Mouse (Mus musculus) olfactory bulb, adult 2 months (tissue): ENCODE results near the gene Casz1. TPM values are rescaled to one million over a fixed set of nuclear protein-coding genes. Genes with fewer than 3 reads are reported as not detected.
A peak's percentile ranks its signal among the peaks of the same experiment; 100 is the strongest.

Source experiments
- H3K27ac ChIP-seq: fragments of 200-500 bp; 2 replicates; pipeline ENCODE4 v1.5.1; 2012; ENCODE audit warnings: low read depth, low read length; ENCODE audit not compliant: insufficient read depth
- H3K4me1 ChIP-seq: fragments of 200-500 bp; 2 replicates; pipeline ENCODE4 v1.6.1; 2012; ENCODE audit warnings: low read length; ENCODE audit not compliant: control insufficient read depth, insufficient read depth
- H3K4me3 ChIP-seq: fragments of 200-500 bp; 2 replicates; pipeline ENCODE4 v1.5.1; 2012; ENCODE audit warnings: mild to moderate bottlenecking, low read depth, low read length, moderate library complexity; ENCODE audit not compliant: insufficient read depth
- CTCF ChIP-seq: fragments of 200-500 bp; IDR thresholded peaks from 2 replicates; pipeline ENCODE4 v1.5.1; 2012; ENCODE audit warnings: low read depth, mild to moderate bottlenecking, low read length, moderate library complexity; ENCODE audit not compliant: insufficient read depth
- POLR2A ChIP-seq: fragments of 200-500 bp; IDR thresholded peaks from 2 replicates; pipeline ENCODE4 v1.6.1; 2012; ENCODE audit warnings: mild to moderate bottlenecking, low read depth, low read length, moderate library complexity; ENCODE audit not compliant: insufficient read depth
- whole genome bisulfite sequencing: fragments of 180-500 bp; shearing (Covaris S2); methylation state at CpG from one replicate; pipeline ENCODE4 v1.1.7; 2018; 5-methylcytosine and 5-hydroxymethylcytosine counted together
- polyA plus RNA-seq: library from polyadenylated mRNA; stranded (reverse); fragments of >200 nt; gene quantifications from 2 replicates; pipeline ENCODE4 v1.2.4, GENCODE M21; 2012; ENCODE audit warnings: low replicate concordance; ENCODE audit not compliant: missing spikeins, insufficient read depth, insufficient read length

Casz1 gene
- polyA plus RNA-seq, 1 experiment: not detected

DNA sequence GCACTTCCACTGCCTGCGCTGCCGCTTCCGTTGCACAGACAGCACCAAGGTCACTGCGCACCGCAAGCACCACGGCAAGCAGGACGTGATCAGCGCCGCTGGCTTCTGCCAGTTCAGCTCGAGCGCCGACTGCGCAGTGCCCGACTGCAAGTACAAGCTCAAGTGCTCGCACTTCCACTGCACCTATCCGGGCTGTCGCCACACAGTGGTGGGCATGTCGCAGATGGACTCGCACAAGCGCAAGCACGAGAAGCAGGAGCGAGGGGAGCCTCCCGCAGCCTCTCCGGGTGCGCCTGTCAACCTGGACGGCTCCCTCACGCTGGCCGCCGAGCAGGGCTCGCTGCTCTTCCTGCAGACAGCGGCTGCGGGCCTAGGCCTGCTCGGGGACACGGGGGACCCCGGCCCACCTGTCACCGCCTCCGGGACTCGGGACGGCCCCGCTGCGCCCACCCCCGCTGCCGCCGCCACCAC is 147.6 kb downstream of the Casz1 start:
- Histone ChIP-seq H3K4me1 (peaks cover 43% of the 10 kb centered on the region), H3K4me3 (peak overlapping the region; percentile 47), H3K27ac (no peak overlapping the region)
- 7% methylated on average over 42 of the region's 44 CpGs for WGBS
- TF ChIP-seq CTCF: no peak

DNA sequence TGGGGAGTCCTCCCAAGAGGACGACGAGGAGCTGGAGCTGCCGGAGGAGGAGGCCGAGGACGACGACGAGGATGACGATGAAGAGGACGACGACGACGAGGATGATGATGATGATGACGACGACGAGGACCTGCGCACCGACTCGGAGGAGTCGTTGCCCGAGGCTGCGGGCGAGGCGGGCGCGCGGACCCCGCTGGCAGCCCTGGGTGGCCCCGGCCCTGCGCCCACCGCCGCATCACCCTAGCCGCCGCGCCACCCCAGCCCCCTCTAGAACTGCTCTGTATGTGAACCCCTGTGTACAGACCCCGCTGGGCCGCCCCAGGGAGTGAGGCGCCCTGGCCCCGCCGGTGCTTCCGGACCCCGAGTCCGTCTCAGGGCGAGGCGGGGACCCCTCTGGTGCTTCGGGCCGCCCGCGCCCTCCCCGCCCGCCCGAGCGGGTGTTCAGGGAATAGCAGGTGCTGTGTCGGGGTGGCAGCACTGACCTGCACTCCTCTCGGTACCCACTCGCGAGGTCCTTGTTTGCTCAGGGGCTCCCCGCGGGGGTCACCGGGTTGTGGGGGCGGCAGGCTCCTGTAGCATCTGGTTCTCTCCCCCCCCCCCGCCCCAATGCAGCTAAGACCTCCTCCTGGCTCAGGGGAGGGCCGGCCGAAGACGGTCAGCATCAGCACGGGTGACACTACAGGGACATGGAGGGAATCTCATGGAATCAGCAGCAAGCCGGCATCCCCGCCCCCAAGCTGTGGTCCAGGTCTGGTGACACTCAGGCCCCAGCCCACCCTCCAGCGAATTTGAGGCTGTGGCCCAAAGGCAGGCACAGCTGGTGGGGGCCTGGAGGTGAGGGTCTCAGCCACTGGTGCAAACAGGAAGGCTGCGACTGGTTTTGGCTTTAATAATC is 148.3 kb downstream of the Casz1 start:
- Histone ChIP-seq H3K4me3 (peak overlapping the region; percentile 47), H3K4me1 (peaks cover 48% of the 10 kb centered on the region), H3K27ac (no peak overlapping the region)
- 5% methylated on average over 69 of the region's 69 CpGs for WGBS
- TF ChIP-seq POLR2A: no peak
- TF ChIP-seq CTCF: no peak

DNA sequence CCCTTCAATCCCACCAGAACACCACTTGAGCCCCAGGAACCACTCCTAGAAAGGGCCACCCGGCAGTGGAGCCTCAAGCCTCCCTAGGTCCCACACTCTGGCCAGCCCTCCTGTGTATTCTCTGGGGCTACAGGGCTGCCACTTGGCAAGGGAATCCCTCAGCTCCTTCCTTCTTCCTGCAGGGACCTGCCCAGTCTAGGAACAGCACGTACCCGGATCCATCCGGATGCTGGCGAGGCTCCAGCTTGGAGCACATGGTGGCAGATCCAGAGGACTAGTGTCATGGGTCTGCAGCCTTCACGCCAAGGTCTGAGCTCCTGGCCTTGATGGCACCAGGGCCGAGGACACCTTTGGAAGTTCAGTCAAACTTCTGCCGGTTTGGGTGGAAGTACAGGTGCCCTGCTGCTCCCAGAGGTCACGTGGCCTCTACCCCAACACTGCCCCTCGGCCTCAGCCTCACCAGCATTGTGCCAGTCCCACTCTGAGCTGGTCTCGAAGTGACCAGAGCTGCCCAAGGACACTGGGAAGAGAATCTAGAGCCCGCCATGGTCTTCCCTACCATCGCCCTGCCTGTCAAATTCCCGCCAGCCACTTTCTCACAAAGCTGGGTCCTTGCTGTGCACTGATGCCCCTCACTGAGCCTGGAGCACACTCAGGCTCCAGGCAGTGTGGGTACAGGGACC is 151.0 kb downstream of the Casz1 start:
- H3K27ac ChIP-seq: no peak overlapping the region
- peaks cover 48% of the 10 kb centered on the region for H3K4me1 ChIP-seq
- no peak for TF ChIP-seq POLR2A
- no peak for TF ChIP-seq CTCF
- 79% methylated on average over 14 of the region's 14 CpGs for WGBS
- H3K4me3 ChIP-seq: no peak overlapping the region

DNA sequence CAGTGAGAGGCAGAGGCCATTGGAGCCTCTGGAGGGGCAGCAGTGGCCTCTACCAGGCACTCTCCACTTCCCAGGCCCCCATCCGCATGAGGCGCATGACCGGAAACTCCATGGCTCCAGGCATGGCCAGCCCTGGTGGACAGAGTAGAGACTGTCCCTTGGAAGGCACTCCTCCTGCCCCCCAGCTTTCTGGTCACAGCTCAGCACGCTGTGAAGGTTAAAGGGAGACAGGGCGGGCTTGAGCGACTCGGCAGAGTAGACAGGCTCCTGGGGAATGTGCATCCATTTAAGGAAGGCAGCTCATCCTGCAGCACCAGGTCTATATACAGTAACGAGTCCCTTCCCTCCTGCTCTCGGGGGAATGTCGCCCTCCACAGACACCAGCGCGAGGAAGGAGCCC is 155.8 kb downstream of the Casz1 start:
- H3K4me3 ChIP-seq: no peak overlapping the region
- WGBS: 89% methylated on average over 12 of the region's 12 CpGs
- H3K4me1 ChIP-seq: peaks cover 21% of the 10 kb centered on the region
- no peak overlapping the region for H3K27ac ChIP-seq
- TF ChIP-seq POLR2A: no peak
- no peak for TF ChIP-seq CTCF

DNA sequence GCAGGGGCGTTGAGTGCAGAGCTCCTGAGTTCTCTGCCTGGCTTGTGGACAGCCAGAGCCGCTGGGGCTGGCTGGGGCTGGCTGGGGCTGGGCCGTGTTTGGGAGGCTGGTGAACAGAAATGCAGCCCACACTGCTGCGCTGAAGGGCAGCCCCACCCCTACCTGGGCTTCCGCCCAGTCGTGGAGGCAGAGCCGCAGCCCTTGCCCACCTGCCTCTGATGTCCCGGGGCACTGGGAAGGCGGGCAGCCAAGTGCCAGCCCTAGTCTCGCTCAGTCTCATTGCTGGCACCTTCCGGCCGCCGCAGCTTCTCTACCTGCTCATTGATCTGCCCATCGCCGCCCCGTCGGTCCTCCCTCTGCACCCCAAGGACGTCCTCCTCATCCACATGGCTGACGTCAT is 156.9 kb downstream of the Casz1 start:
- H3K4me3 ChIP-seq: no peak overlapping the region
- H3K4me1 ChIP-seq: peaks cover 13% of the 10 kb centered on the region
- no peak overlapping the region for H3K27ac ChIP-seq
- 96% methylated on average over 19 of the region's 19 CpGs for WGBS
- TF ChIP-seq POLR2A: no peak
- TF ChIP-seq CTCF: no peak

DNA sequence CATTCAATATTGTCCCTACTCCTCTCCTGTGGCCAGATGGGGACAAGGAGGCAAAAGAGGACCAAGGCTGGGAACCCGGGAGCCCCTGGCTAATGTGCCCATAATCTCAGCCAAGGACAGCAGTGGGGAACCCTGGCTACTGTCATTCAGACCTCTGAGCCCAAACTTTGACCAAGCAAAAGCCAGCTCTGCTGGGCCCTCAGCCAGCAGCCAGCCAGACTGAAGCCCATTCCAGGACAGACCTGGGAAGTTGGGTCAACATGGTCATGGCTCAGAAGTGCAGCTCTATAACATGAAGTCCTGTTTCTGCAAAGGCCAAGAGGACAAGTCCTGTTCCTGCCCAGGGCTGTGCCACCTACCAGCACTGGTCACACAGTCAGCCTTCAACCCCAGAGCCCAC is 157.9 kb downstream of the Casz1 start:
- Histone ChIP-seq H3K4me1 (peaks cover 11% of the 10 kb centered on the region), H3K4me3 (no peak overlapping the region), H3K27ac (no peak overlapping the region)
- TF ChIP-seq POLR2A: no peak
- TF ChIP-seq CTCF: no peak
- 70% methylated on average over 1 of the region's 1 CpGs for WGBS

DNA sequence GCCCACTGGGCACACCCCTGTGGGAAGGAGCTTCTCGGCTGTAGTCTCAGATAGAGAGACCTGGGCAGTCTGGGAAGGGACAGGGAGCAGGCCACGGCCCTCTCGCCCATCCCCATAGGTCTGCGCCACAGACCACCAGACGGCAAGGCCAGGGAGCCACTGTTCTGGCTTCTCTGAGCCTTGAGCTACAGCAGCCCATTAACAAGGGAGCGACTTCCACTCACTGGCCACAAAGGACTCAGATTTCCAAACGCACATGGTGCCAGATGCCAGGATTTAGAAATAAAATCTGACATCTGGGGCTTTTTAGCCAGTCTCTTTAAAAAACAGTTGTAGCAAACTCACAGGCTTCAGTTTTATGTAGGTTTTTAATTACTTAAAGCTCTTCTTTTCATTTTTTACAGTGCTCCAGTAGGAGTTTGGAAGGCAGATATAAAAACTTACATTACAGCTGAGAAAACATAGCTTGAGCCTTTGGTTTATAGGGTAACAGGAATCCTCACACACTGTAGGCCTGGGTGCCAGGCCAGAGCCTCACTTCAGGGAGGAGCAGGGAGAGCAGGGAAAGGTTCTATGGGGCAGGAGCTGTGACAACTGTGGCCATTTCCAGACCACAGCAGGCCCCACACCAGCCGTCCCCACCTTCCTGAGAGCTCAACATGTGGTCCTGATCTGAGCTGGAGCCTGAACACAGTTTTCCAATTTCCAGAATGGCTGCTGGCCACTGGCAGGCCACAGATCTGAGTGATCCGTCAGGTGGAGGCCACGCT is 160.5 kb downstream of the Casz1 start:
- peaks cover 19% of the 10 kb centered on the region for H3K4me1 ChIP-seq
- H3K4me3 ChIP-seq: no peak overlapping the region
- H3K27ac ChIP-seq: no peak overlapping the region
- WGBS: 93% methylated on average over 10 of the region's 10 CpGs
- no peak for TF ChIP-seq POLR2A
- no peak for TF ChIP-seq CTCF

DNA sequence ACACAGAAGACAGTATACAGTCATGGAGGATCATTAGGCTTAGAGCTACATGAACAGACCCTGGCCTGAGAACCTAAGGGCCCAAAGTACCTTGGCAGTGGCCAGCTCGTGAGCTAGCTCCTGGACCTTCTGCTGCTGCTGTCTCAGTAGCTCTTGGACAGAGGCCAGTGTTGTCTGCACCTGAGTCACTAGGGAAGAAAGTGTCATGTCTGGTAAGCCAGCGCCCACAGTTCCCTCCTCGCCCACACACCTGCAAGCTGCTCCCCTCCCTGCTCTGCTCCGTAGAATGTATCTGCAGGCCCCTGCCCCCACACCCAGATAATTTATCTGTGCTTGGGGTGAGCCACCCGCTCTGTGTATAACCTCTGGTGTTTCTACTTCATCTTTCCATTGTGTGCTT is 161.9 kb downstream of the Casz1 start:
- Histone ChIP-seq H3K27ac (no peak overlapping the region), H3K4me1 (peaks cover 28% of the 10 kb centered on the region), H3K4me3 (no peak overlapping the region)
- WGBS: 80% methylated on average over 5 of the region's 5 CpGs
- TF ChIP-seq CTCF (no peak), POLR2A (no peak)

DNA sequence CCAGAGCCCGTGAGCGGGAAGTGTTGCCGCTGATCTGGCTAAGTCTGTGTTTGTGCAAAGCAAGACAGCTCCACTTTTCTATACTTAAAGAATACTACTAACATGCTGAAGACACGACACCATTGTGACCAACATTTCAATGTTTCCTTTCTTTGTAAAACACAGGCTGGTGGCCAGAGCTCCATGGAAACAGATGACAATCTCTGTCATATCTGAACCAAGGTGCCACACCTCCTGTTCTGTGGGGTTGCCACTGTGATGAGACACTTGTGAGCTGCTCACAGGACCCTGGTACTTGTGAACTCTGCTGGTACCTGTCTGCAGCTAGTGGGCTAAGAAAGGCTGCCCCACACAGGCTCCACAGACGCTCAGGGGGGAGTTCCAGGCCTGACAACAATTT is 164.6 kb downstream of the Casz1 start:
- Histone ChIP-seq H3K27ac (no peak overlapping the region), H3K4me3 (no peak overlapping the region), H3K4me1 (peaks cover 28% of the 10 kb centered on the region)
- TF ChIP-seq CTCF (no peak), POLR2A (no peak)
- 84% methylated on average over 5 of the region's 5 CpGs for WGBS
